Mouse (Mus musculus) heart, embryonic 15.5 days (tissue): ENCODE data around the gene Foxp2. TPM values are rescaled to one million over a fixed set of nuclear protein-coding genes. Genes with fewer than 3 reads are reported as not detected.

Experiments
- ATAC-seq: fragments of 200-750 bp; cut with Nextera tagmentation; replicated peaks from 2 replicates; pipeline ENCODE4 v1.8.0; 2017; ENCODE audit warnings: low read depth, moderate TSS enrichment; ENCODE audit not compliant: insufficient number of reproducible peaks, insufficient read depth, low FRiP score
- H3K27ac ChIP-seq: fragments of 300-500 bp; sonication (generic); 2 replicates; pipeline ENCODE4 v1.5.1; 2015; ENCODE audit warnings: mild to moderate bottlenecking, inconsistent platforms
- H3K27me3 ChIP-seq: fragments of 300-500 bp; sonication (generic); 2 replicates; pipeline ENCODE4 v1.6.1; 2015; ENCODE audit warnings: inconsistent platforms
- H3K36me3 ChIP-seq: fragments of 300-500 bp; sonication (generic); 2 replicates; pipeline ENCODE4 v1.6.1; 2015; ENCODE audit warnings: mild to moderate bottlenecking, inconsistent platforms
- H3K4me1 ChIP-seq: fragments of 300-500 bp; sonication (generic); replicated peaks from 2 replicates; pipeline ENCODE4 v1.6.1; 2015; ENCODE audit warnings: inconsistent platforms
- H3K4me2 ChIP-seq: fragments of 300-500 bp; sonication (generic); 2 replicates; pipeline ENCODE4 v1.6.1; 2015; ENCODE audit warnings: inconsistent platforms, mild to moderate bottlenecking, moderate library complexity
- H3K4me3 ChIP-seq: fragments of 300-500 bp; sonication (generic); 2 replicates; pipeline ENCODE4 v1.5.1; 2015; ENCODE audit warnings: mild to moderate bottlenecking, inconsistent platforms
- H3K9ac ChIP-seq: fragments of 300-500 bp; sonication (generic); 2 replicates; pipeline ENCODE4 v1.6.1; 2015; ENCODE audit warnings: mild to moderate bottlenecking, inconsistent platforms
- H3K9me3 ChIP-seq: fragments of 300-500 bp; sonication (generic); replicated peaks from 2 replicates; pipeline ENCODE4 v1.6.1; 2016; ENCODE audit warnings: inconsistent platforms
- WGBS: fragments of 180-500 bp; shearing (Covaris S2); methylation state at CpG from one replicate; pipeline ENCODE4 v1.1.7; 2015; ENCODE audit warnings: mixed read lengths; 5-methylcytosine and 5-hydroxymethylcytosine counted together
- polyA plus RNA-seq: library from polyadenylated mRNA; unstranded; fragments of >200 nt; fragmentation: Nextera tagmentation; extraction: Ambion mirVana; gene quantifications from 2 replicates; pipeline ENCODE4 v1.2.1, GENCODE M21; 2015

Gene Foxp2
- polyA plus RNA-seq, 1 experiment from 2014 or later = 8.5 TPM

GRCm38 (mm10) chr6:14922704-14923103 is 21.6 kb downstream of the Foxp2 start:
- Histone ChIP-seq H3K36me3 (no peaks in the 10 kb centered on the region), H3K4me1 (no peaks in the 10 kb centered on the region), H3K9me3 (no peaks in the 10 kb centered on the region), H3K27ac (no peak overlapping the region), H3K9ac (no peak overlapping the region), H3K4me3 (no peak overlapping the region), H3K4me2 (no peak overlapping the region), H3K27me3 (no peaks in the 10 kb centered on the region)
- ATAC-seq = no peak

GRCm38 (mm10) chr6:14924976-14925489 is 23.9 kb downstream of the Foxp2 start:
- no peak overlapping the region for H3K27ac ChIP-seq
- ATAC-seq = no peak
- 78% methylated on average over 4 of the region's 4 CpGs for WGBS
- no peaks in the 10 kb centered on the region for H3K27me3 ChIP-seq
- no peaks in the 10 kb centered on the region for H3K9me3 ChIP-seq
- no peak overlapping the region for H3K4me3 ChIP-seq
- no peaks in the 10 kb centered on the region for H3K4me1 ChIP-seq
- no peak overlapping the region for H3K4me2 ChIP-seq
- H3K9ac ChIP-seq = no peak overlapping the region
- no peaks in the 10 kb centered on the region for H3K36me3 ChIP-seq

DNA sequence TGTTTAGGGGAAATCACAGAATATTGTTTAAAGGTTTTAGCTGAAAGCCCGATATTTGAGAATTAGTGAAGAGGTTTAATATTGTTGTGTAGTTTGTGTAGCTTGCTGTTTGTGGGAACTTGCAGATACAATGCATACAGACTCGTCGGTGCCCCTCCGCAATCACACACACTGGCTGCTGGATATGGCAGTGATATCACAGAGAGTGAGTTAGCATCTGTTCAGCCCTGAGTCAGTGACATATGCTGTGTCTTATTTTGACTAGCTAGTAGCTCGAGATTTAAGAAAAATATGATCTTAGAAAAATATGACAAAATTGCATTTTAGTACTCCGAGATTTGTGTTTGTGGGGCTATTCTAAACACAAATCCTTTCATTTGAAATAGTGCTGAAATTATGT is 49.9 kb downstream of the Foxp2 start:
- Histone ChIP-seq H3K4me2 (no peak overlapping the region), H3K9me3 (no peaks in the 10 kb centered on the region), H3K27ac (no peak overlapping the region), H3K4me3 (no peak overlapping the region), H3K9ac (no peak overlapping the region), H3K36me3 (no peaks in the 10 kb centered on the region), H3K27me3 (no peaks in the 10 kb centered on the region), H3K4me1 (no peaks in the 10 kb centered on the region)
- 72% methylated on average over 6 of the region's 6 CpGs for WGBS
- no peak for ATAC-seq

DNA sequence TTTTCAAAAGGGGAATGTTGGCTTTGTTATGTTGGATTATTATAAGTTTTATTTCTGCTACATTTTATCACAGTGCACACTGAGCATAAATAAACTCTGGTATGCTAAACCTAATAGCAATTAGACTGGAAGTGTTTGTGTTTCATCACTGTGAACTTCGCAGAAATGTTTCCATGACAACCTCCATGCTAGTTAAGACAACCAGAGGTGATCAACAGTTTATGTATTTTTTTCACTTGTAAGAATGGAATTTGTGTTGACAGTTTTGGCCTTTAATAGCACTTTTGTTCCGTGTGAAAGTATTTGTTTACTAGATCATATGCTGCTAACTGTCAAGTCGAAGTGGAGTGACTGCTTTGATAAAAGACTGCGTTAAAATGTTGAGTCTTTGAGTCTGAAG is 51.6 kb downstream of the Foxp2 start:
- Histone ChIP-seq H3K4me2 (no peak overlapping the region), H3K36me3 (no peaks in the 10 kb centered on the region), H3K9me3 (no peaks in the 10 kb centered on the region), H3K4me1 (no peaks in the 10 kb centered on the region), H3K27ac (no peak overlapping the region), H3K9ac (no peak overlapping the region), H3K27me3 (no peaks in the 10 kb centered on the region), H3K4me3 (no peak overlapping the region)
- WGBS = 59% methylated on average over 4 of the region's 4 CpGs
- no peak for ATAC-seq

- Histone ChIP-seq H3K36me3 (no peaks in the 10 kb centered on the region), H3K4me2 (no peak overlapping the region), H3K27me3 (no peaks in the 10 kb centered on the region), H3K27ac (no peak overlapping the region), H3K4me3 (no peak overlapping the region), H3K9ac (no peak overlapping the region), H3K9me3 (no peaks in the 10 kb centered on the region), H3K4me1 (no peaks in the 10 kb centered on the region)
- no peak for ATAC-seq
- WGBS = 63% methylated on average over 3 of the region's 3 CpGs
These were observed 75.9 kb downstream of the Foxp2 start for GRCm38 (mm10) chr6:14977042-14977441.

DNA sequence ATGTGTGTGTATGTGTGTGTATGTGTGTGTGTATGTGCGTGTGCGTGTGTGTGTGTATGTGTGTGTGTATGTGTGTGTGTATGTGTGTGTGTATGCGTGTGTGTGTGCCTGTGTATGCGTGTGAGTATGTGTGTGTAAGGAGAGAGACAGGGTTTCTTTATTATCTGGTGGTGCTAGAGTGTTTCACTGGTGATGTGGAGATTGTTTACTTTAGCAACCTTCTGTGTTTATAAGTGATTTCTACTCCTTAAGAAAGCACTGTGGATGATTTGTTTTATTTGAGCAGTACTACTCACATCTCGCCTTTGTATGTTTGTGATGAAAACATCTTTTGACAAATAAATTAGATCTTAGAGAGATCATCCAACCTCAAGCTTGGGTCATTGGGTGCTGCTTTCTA is 77.1 kb downstream of the Foxp2 start:
- WGBS = 83% methylated on average over 5 of the region's 5 CpGs
- Histone ChIP-seq H3K4me3 (no peak overlapping the region), H3K4me2 (no peak overlapping the region), H3K27me3 (no peaks in the 10 kb centered on the region), H3K36me3 (no peaks in the 10 kb centered on the region), H3K9me3 (no peaks in the 10 kb centered on the region), H3K4me1 (no peaks in the 10 kb centered on the region), H3K9ac (no peak overlapping the region), H3K27ac (no peak overlapping the region)
- no peak for ATAC-seq

DNA sequence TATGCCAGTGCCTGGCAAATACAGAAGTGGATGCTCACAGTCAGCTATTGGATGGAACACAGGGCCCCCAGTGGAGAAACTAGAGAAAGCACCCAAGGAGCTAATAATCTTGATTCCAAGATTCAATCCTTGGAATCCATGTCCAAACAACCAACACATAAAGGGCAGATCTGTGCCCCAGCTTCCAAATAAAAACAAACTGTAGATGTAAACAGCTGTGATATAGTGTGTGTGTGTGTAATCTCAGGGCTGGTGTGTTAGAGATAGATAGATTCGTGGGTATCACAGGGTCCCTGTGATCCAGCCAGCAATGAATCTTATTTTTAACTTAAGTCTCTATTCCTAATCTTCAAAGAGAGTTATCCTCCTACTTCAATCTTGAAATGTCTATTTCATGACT is 107.0 kb downstream of the Foxp2 start:
- Histone ChIP-seq H3K4me3 (no peak overlapping the region), H3K27ac (no peak overlapping the region), H3K9ac (no peak overlapping the region), H3K27me3 (no peaks in the 10 kb centered on the region), H3K9me3 (no peaks in the 10 kb centered on the region), H3K36me3 (no peaks in the 10 kb centered on the region), H3K4me2 (no peak overlapping the region), H3K4me1 (no peaks in the 10 kb centered on the region)
- WGBS = 65% methylated on average over 1 of the region's 1 CpGs
- no peak for ATAC-seq

DNA sequence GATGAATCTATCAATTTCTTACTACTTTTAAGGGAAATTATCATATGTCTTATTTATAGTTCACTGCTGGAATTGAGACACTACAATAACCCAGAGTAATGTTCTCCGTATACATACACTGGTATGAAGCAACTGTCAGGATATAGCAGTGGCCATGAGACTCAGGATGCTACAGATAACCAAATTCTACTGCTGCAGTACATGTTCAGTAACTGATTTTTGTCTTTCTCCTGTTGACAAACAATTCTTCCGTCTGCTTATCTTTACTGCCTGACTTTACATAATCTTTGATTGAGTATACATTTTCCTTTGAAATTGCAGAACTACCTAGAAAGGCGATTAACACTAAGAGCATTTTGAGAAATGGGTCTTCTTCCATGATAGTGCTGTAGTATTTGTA is 127.3 kb downstream of the Foxp2 start:
- no peak for ATAC-seq
- 73% methylated on average over 3 of the region's 3 CpGs for WGBS

GRCm38 (mm10) chr6:15029446-15030125 is 128.4 kb downstream of the Foxp2 start:
- ATAC-seq = no peak
- no peak overlapping the region for H3K4me2 ChIP-seq
- H3K27ac ChIP-seq = no peak overlapping the region
- no peak overlapping the region for H3K4me3 ChIP-seq
- 34% methylated on average over 7 of the region's 7 CpGs for WGBS
- H3K9me3 ChIP-seq = no peaks in the 10 kb centered on the region
- H3K27me3 ChIP-seq = no peaks in the 10 kb centered on the region
- no peak overlapping the region for H3K9ac ChIP-seq
- no peaks in the 10 kb centered on the region for H3K4me1 ChIP-seq
- no peaks in the 10 kb centered on the region for H3K36me3 ChIP-seq

More for the DNA sequence above, 127.3 kb downstream of the Foxp2 start:
- Histone ChIP-seq H3K27ac (no peak overlapping the region), H3K27me3 (no peaks in the 10 kb centered on the region), H3K9ac (no peak overlapping the region), H3K4me2 (no peak overlapping the region), H3K36me3 (no peaks in the 10 kb centered on the region), H3K4me1 (no peaks in the 10 kb centered on the region), H3K4me3 (no peak overlapping the region), H3K9me3 (no peaks in the 10 kb centered on the region)

GRCm38 (mm10) chr6:15063246-15063645 is 162.1 kb downstream of the Foxp2 start:
- WGBS = 84% methylated on average over 1 of the region's 1 CpGs
- no peaks in the 10 kb centered on the region for H3K4me1 ChIP-seq
- H3K36me3 ChIP-seq = no peaks in the 10 kb centered on the region
- ATAC-seq = no peak
- no peaks in the 10 kb centered on the region for H3K27me3 ChIP-seq
- H3K4me2 ChIP-seq = no peak overlapping the region
- no peak overlapping the region for H3K9ac ChIP-seq
- no peaks in the 10 kb centered on the region for H3K9me3 ChIP-seq
- no peak overlapping the region for H3K27ac ChIP-seq
- H3K4me3 ChIP-seq = no peak overlapping the region

GRCm38 (mm10) chr6:15101548-15101947 is 200.4 kb downstream of the Foxp2 start:
- Histone ChIP-seq H3K9me3 (no peaks in the 10 kb centered on the region), H3K4me3 (no peak overlapping the region), H3K4me1 (no peaks in the 10 kb centered on the region), H3K27me3 (no peaks in the 10 kb centered on the region), H3K27ac (no peak overlapping the region), H3K36me3 (no peaks in the 10 kb centered on the region), H3K9ac (no peak overlapping the region), H3K4me2 (no peak overlapping the region)
- 81% methylated on average over 1 of the region's 1 CpGs for WGBS
- ATAC-seq = no peak

GRCm38 (mm10) chr6:15120916-15121315 is 219.8 kb downstream of the Foxp2 start:
- 59% methylated on average over 5 of the region's 5 CpGs for WGBS
- Histone ChIP-seq H3K9ac (no peak overlapping the region), H3K9me3 (no peaks in the 10 kb centered on the region), H3K27ac (no peak overlapping the region), H3K27me3 (no peaks in the 10 kb centered on the region), H3K4me1 (no peaks in the 10 kb centered on the region), H3K36me3 (no peaks in the 10 kb centered on the region), H3K4me2 (no peak overlapping the region), H3K4me3 (no peak overlapping the region)
- ATAC-seq = no peak
